Mouse (Mus musculus) 3134 (cell line): ENCODE measurements around the gene Pzp.

ENCODE experiments used
- DNase-seq: peaks from one replicate; pipeline ENCODE4 v3.0.0-alpha.2; 2011; ENCODE audit warnings: low spot score; ENCODE audit not compliant: insufficient read length; ENCODE audit errors: extremely low read depth

Gene Pzp

DNA sequence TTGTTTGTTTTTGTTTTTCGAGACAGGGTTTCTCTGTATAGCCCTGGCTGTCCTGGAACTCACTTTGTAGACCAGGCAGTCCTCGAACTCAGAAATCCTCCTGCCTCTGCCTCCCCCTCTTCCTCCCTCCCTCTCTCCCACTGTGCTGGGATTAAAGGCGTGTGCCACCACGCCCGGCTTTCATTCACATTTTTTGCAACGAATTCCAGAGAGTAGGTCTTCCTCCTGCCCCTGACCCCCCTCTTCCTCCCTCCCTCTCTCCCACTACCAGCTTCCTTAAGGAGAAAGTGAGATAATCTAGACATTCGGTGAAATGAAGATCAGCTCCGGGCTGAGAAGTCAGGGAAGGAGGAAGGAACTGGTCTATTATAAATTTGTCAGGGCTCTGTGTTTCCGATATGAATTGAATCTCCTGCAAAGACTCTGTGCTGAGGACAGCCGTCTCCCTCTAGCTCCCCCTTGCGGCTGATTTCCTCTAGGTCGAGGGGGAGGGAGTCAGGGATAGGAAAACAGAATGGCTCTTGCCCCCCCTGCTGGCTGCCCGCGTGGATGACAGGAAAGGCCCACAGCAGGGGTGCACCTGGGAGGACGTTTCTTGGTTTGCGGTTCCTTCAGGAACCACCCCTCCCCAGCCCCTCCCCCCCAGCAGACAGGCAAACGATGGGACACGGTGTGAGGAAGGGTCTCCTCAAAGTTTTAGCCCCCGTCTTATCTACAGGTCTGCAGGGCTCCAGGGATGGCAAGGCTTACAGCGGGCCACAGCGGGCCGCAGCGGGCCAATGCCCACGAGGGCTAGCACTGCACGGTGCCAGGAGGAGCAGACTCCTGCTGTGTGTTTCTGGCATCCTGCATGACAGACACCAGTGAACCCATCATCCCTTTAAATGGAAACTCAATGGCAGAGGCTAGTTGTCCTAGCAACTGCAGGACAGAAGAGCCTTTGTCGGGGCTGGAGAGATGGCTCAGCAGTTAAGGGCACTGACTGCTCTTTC is 46.8 kb downstream of the Pzp start:
- DNase-seq = peak; percentile 73

GRCm38 (mm10) chr6:128477495-128477894 is 49.0 kb downstream of the Pzp start:
- no peak for DNase-seq

DNA sequence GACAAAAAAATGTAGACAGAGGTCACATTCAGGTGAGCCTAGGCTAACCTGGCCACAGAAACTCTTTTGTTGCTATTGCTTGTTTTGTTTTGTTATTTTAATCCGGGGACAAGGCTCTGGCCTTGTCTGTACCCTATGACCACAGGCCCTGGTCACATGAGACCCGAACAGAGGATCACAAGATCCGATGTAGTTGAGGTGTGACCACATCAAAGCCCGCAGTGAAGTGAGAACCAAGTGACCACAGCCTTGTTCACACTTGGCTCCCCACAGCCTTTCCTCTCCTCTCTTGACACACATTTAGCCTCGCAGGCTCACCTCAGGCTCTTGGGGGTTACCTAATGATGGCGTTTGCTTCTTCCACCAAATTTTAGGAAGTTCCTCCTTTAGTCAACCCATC is 52.4 kb downstream of the Pzp start:
- DNase-seq = no peak

DNA sequence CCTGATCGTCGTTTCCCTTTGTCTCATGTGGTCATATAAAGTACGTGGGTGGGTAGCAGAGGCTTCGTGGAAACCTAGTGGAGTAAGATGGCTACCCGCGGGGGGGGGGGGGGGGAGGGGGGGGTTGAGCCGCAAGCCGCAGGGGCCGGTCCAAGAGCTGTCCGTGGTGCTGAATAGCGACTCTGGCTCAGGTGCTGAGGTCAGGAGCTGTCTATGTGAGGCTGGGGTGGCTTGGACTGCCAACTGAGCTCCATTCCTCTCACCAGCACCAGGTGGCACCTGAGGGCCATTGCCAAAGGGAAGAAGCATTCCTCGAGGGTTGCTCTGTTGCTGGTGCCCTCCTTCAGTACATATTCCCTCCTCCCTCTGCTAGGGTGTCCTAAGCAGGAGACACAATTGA is 57.1 kb downstream of the Pzp start:
- no peak for DNase-seq

GRCm38 (mm10) chr6:128467298-128467697 is 59.2 kb downstream of the Pzp start:
- DNase-seq = no peak

DNA sequence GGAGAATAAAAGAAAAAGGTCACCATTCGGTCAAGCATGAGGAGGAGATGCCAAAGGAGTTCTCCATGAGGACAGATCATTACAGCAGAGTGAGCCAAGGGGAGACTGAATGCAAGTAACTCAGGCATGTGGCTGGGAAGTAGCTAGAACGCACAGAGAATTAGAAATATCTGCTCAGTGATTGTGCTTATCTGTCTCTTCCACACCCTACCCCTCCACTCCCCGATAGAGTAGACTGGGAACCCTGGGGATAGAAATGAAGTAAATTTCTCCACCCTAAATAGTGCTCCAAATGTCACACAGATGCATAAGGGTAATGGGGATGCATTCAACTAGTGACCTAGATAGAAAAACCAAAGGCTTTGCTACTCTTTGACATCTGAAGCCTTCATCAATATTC is 60.0 kb downstream of the Pzp start:
- DNase-seq = no peak

DNA sequence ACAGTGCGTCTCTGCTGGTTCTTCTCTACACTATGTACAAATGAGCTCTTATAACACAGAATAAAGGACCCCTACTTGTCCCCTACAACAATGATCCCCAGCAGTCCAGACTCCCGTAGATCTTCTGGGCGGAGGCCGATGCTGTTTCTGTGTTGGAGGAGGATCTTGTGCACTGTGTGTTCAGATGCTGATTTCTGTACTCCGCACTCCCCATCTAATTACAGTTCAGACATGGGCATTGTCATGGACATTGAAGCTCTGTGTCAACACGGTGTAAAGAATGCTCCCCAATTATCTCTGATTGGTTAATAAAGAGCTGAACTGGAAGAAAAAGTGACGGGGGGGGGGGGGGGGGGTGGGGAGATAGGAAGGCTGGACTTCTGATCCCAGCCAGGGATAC is 60.5 kb downstream of the Pzp start:
- no peak for DNase-seq

GRCm38 (mm10) chr6:128464996-128465395 is 61.5 kb downstream of the Pzp start:
- DNase-seq = no peak

DNA sequence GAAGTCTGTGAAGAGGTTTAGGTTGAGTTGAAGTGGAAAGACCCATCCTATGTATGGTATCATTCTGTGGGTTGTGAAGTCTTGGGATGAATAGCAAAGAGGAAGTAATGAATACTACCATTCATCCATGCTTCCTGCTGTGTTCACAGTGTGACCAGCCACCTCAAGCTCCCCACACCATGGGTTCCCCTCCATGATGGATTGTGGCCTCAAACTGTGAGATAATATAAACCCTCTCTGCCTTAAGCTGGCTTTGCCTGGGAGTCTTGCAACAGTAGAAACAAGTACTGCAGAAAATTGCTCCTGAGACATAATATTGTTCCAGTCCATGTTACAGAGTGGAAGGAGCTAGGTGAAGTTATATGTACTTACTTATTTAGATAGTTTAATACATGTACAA is 64.9 kb downstream of the Pzp start:
- no peak for DNase-seq

GRCm38 (mm10) chr6:128460729-128461503 is 65.6 kb downstream of the Pzp start:
- DNase-seq = no peak

DNA sequence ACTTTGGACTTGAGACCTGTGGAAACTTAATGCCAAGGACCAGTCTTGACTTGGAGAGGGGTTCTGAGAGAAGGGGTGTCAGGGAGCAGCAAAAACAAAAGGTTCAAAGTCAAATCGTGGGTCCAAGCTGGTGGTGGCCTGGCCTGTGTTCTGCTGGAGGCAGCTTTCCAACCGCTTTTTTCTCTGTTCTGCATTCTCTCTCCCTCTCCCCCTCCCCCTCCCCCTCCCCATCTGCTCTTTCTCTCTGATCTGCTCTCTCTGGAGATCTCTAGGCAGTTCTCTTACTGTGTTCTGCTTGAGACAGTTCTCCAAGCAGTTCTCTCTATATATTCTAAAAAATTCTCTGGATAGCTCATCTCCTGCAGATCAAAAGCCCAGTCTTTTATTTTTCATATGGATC is 66.2 kb downstream of the Pzp start:
- no peak for DNase-seq

DNA sequence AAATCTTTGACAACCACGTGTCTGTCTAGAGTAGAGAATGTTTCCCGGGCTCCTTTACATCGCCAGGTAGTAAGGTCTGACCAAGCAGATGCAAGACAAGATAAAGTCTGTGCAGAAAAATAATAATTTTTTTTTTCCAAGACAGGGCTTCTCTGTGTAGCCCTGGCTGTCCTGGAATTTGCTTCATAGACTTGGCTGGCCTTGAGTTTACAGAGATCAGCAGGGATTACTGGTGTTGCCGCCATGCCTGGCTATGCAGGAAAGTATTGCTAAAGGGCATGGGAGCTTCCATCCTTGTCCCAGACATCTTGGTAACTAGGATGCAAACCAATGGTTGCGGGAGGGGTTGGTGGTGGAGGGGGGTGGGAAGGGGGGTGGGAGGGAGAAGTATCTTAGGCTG is 69.3 kb downstream of the Pzp start:
- no peak for DNase-seq

DNA sequence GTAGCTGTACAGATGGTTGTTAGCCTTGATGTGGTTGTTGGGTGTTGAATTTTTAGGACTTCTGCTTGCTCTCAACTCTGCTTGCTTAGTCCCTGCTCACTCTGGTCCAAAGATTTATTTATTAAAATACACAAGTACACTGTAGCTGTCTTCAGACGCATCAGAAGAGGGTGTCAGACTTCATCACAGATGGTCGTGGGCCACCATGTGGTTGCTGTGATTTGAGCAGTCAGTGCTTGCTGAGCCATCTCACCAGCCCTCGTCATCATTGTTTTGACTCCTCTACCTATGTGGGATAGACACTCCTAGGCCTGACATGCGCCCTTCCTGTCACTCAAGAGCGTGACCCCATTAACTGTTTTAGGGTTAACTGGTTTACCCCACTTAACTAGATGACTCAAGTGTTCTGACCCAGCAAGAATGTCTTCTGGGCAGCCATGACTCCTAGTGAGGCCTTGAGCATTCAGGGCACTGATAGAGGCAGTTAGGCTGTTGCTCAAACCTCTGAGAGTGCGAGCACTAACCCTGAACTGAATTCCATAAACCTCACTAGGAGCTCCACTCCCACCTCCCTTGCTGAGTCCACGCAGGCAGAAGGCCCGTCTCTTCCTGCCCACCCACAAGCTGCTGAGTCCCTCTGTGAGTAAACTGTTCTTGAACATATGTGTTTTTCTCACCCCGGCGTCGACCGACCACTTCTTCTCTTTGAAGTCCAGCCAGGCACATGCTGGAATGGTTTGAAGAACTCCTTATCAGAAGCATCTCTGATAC is 70.5 kb downstream of the Pzp start:
- no peak for DNase-seq

DNA sequence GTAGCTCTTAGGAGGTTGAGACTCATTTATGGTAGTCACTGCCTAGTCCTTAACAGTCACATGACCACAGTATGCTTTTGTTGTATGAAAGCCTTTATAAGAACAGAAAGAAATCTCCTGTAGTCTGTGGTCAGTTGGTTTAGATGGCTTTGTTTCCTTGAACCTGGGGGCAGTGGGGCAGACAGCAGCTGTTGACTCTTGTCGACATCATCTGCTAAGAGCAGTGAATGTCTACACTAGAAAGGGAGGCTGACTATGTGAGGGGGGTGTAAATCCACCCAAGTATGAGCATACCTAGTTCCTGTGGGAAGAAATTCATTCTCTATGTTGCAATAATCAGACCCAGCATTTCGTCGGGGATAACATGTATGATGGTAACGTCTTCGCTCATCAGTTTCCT is 79.5 kb downstream of the Pzp start:
- no peak for DNase-seq

- DNase-seq = no peak
Observed at GRCm38 (mm10) chr6:128445761-128446535, 80.6 kb downstream of the Pzp start.

- no peak for DNase-seq
Observed at GRCm38 (mm10) chr6:128440238-128440637, 86.3 kb downstream of the Pzp start.

DNA sequence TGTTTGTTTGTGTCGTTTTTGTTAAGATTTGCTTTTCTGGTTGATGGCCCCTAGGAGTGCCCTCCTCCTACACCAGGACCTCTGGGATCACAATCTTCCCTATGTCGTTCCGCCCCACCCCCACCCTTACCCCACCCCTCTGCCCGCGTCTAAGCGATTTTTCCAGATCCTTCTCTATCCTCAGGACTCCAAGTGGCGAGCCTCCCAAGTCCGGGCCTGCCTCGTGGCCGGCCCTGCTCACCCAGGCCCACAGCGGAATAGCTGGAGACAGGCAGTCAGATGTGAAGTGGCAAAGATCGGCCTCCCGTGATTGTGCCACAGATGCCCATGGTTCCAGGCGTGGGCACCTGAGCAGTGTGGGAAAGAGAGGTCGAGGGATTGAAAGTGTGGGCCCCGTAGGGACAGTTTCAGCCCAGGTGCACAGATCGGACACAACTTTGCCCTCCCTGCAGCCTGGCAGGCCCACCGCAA is 87.6 kb downstream of the Pzp start:
- DNase-seq = no peak

DNA sequence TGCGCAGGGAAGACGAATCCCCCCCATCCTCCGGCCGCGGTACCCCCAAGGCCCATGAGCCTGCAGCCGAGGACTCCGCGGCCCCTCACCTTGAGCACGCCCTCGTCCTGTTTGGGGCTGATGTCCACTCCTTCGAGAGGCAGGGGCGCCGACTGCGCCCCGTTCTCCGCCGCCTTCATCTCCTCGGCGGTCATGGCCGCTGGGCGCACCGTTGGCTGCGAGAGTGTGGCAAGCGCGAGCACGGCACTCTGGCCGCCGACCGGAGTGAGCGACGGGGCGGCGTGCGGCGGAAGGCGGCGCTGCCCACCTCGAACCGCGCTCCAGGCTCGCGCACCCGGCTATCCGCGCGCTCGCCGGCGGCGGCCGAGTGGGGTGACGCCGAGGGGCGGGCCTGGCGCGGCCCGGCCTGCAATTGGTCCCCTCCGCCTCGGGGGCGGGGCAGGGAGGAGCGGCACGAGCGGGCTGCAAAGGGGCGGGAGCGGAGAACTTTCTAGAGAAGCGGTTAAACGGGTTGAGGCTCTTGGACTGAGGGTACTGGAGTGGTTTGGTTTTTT is 88.1 kb downstream of the Pzp start, which contains the start of gene Fkbp4:
Gene Fkbp4 (minus strand): TSS at position 361 of the 554 bp plus-strand sequence.
- peak; percentile 95 for DNase-seq

- DNase-seq = peak; percentile 75
Observed at GRCm38 (mm10) chr6:128437731-128438316, 88.7 kb downstream of the Pzp start.
